Mouse (Mus musculus): ENCODE measurements around the gene Shf. TPM values are rescaled to one million over a fixed set of nuclear protein-coding genes. Genes with fewer than 3 reads are reported as not detected.
A peak's percentile ranks its signal among the peaks of the same experiment; 100 is the strongest.

Shf gene
- polyA plus RNA-seq, 1 experiment: 2.6 TPM

DNA sequence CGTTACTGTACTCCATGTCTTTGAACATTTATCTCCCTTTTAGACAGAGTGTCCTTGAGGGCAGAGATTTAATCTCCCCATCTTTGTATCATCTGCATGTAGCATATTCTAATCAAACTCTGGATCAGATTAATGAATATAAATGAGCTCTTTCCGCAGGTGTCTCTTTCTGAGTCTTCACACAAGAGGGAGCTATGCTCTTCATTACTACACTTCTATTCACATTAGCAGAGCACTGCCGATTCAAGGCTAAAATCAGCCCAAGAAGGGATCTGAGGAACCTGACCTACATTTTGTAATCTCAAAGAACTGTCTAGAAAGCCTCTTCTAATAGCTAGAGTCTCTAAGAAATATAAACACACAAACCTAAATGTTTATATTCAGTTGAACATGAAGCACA is 59.3 kb downstream of the Shf start:
- H3K4me1 ChIP-seq (ENCODE audit: control insufficient read depth, insufficient read depth, low read length): peaks cover 12% of the 10 kb centered on the region
- H3K27ac ChIP-seq (ENCODE audit: insufficient read depth, low read depth, low read length): no peak overlapping the region
- no peak overlapping the region for H3K4me3 ChIP-seq (ENCODE audit: insufficient read depth, low read length)
- TF ChIP-seq CTCF (IDR thresholded peaks at IDR 0.05; ENCODE audit: low read depth, low read length): no peak
- TF ChIP-seq POLR2A (IDR thresholded peaks at IDR 0.05; ENCODE audit: borderline replicate concordance, low read depth, low read length): no peak

GRCm38 (mm10) chr2:122306184-122306583 is 62.8 kb downstream of the Shf start:
- H3K4me3 ChIP-seq (ENCODE audit: insufficient read depth, low read length): no peak overlapping the region
- peaks cover 12% of the 10 kb centered on the region for H3K4me1 ChIP-seq (ENCODE audit: control insufficient read depth, insufficient read depth, low read length)
- no peak overlapping the region for H3K27ac ChIP-seq (ENCODE audit: insufficient read depth, low read depth, low read length)
- TF ChIP-seq POLR2A (IDR thresholded peaks at IDR 0.05; ENCODE audit: borderline replicate concordance, low read depth, low read length) (no peak), CTCF (IDR thresholded peaks at IDR 0.05; ENCODE audit: low read depth, low read length) (no peak)

GRCm38 (mm10) chr2:122305097-122305892 is 63.7 kb downstream of the Shf start:
- Histone ChIP-seq H3K4me3 (ENCODE audit: insufficient read depth, low read length) (no peak overlapping the region), H3K27ac (ENCODE audit: insufficient read depth, low read depth, low read length) (no peak overlapping the region), H3K4me1 (ENCODE audit: control insufficient read depth, insufficient read depth, low read length) (peaks cover 18% of the 10 kb centered on the region)
- TF ChIP-seq CTCF (IDR thresholded peaks at IDR 0.05; ENCODE audit: low read depth, low read length) (no peak), POLR2A (IDR thresholded peaks at IDR 0.05; ENCODE audit: borderline replicate concordance, low read depth, low read length) (no peak)

- peaks cover 18% of the 10 kb centered on the region for H3K4me1 ChIP-seq (ENCODE audit: control insufficient read depth, insufficient read depth, low read length)
- TF ChIP-seq POLR2A (IDR thresholded peaks at IDR 0.05; ENCODE audit: borderline replicate concordance, low read depth, low read length) (no peak), CTCF (IDR thresholded peaks at IDR 0.05; ENCODE audit: low read depth, low read length) (no peak)
- H3K4me3 ChIP-seq (ENCODE audit: insufficient read depth, low read length): no peak overlapping the region
- no peak overlapping the region for H3K27ac ChIP-seq (ENCODE audit: insufficient read depth, low read depth, low read length)
Measured at GRCm38 (mm10) chr2:122304544-122304943, 64.4 kb downstream of the Shf start.

DNA sequence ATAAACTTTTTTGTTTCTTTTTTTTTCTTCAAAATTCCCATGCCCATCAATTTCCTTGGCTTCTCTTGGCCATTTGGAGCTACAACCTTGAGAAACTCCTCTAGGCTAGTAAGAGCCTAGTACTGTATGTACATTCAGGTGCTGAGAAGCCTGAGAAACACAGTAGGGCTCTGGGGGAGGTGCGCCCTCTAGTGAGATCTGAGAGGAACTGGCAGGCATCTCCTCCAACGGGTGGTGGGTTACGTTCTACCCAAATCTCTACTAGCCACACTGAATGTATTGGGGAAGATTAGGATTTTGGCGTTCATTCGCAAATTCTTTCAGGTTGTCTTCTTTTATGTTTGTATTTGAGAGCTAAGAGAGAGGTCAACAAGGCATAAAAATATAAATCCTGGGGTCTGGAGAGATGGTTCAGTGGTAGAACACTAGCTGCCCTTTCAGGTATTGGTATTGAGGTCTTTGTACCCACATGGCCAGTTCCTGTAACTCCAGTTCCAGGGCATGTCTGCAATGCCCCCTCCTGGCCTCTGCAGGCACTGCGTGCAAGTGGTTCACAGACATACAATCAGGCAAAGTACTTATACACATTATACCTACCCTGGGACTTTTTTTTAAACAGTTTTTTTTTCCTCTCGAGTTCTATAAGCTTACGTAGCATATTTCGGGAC is 66.3 kb downstream of the Shf start:
- peaks cover 18% of the 10 kb centered on the region for H3K4me1 ChIP-seq (ENCODE audit: control insufficient read depth, insufficient read depth, low read length)
- no peak overlapping the region for H3K27ac ChIP-seq (ENCODE audit: insufficient read depth, low read depth, low read length)
- no peak overlapping the region for H3K4me3 ChIP-seq (ENCODE audit: insufficient read depth, low read length)
- peak; percentile 62 for TF ChIP-seq CTCF (IDR thresholded peaks at IDR 0.05; ENCODE audit: low read depth, low read length)
- no peak for TF ChIP-seq POLR2A (IDR thresholded peaks at IDR 0.05; ENCODE audit: borderline replicate concordance, low read depth, low read length)

- no peak for TF ChIP-seq CTCF (IDR thresholded peaks at IDR 0.05; ENCODE audit: low read depth, low read length)
- TF ChIP-seq POLR2A (IDR thresholded peaks at IDR 0.05; ENCODE audit: borderline replicate concordance, low read depth, low read length): no peak
- peaks cover 18% of the 10 kb centered on the region for H3K4me1 ChIP-seq (ENCODE audit: control insufficient read depth, insufficient read depth, low read length)
- H3K27ac ChIP-seq (ENCODE audit: insufficient read depth, low read depth, low read length): no peak overlapping the region
- H3K4me3 ChIP-seq (ENCODE audit: insufficient read depth, low read length): peak overlapping the region; percentile 43
Measured at GRCm38 (mm10) chr2:122301921-122302573, 66.9 kb downstream of the Shf start.

- TF ChIP-seq CTCF (IDR thresholded peaks at IDR 0.05; ENCODE audit: low read depth, low read length) (no peak), POLR2A (IDR thresholded peaks at IDR 0.05; ENCODE audit: borderline replicate concordance, low read depth, low read length) (no peak)
- H3K4me1 ChIP-seq (ENCODE audit: control insufficient read depth, insufficient read depth, low read length): peaks cover 18% of the 10 kb centered on the region
- no peak overlapping the region for H3K27ac ChIP-seq (ENCODE audit: insufficient read depth, low read depth, low read length)
- peak overlapping the region; percentile 43 for H3K4me3 ChIP-seq (ENCODE audit: insufficient read depth, low read length)
Measured at GRCm38 (mm10) chr2:122301081-122301920, 67.7 kb downstream of the Shf start.

GRCm38 (mm10) chr2:122300656-122301020 is 68.3 kb downstream of the Shf start:
- Histone ChIP-seq H3K4me3 (ENCODE audit: insufficient read depth, low read length) (peak overlapping the region; percentile 38), H3K4me1 (ENCODE audit: control insufficient read depth, insufficient read depth, low read length) (peaks cover 14% of the 10 kb centered on the region), H3K27ac (ENCODE audit: insufficient read depth, low read depth, low read length) (no peak overlapping the region)
- TF ChIP-seq CTCF (IDR thresholded peaks at IDR 0.05; ENCODE audit: low read depth, low read length) (no peak), POLR2A (IDR thresholded peaks at IDR 0.05; ENCODE audit: borderline replicate concordance, low read depth, low read length) (no peak)

DNA sequence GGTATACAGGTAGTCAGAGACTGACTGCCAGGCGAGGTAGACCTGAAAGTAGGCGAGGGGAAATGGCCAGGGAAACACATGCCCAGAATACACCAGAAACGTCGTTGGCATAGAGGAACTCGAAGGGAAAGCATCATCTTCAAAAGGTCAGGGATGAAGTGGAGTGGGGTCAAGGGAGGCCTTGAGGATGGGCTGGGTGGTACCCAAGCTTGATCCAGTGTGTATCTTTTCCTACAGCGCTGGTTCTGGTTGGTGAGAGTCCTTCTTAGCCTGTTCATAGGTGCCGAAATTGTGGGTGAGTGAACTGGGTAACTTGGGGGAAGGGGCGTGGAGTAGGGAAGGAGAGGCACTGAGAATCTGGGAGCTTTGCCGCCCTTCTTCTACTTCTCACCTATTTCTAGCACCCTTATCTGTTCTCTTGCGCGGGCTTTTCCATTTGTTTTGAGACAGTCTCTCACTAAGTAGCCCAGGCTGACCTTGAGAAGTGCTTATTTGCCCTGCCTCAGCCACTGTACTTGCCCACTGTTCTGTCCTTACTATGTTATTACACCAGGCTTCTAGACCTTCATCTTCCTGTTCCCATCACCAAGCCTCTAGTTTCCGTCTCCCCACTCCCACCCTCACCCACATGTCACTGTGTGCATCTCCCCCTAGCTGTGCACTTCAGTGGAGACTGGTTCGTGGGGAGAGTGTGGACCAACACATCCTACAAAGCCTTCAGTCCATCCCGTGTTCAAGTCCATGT is 68.9 kb downstream of the Shf start:
- Histone ChIP-seq H3K4me1 (ENCODE audit: control insufficient read depth, insufficient read depth, low read length) (peaks cover 8% of the 10 kb centered on the region), H3K4me3 (ENCODE audit: insufficient read depth, low read length) (no peak overlapping the region)
- TF ChIP-seq POLR2A (IDR thresholded peaks at IDR 0.05; ENCODE audit: borderline replicate concordance, low read depth, low read length) (no peak), CTCF (IDR thresholded peaks at IDR 0.05; ENCODE audit: low read depth, low read length) (no peak)

More for the DNA sequence above, 68.9 kb downstream of the Shf start:
- no peak overlapping the region for H3K27ac ChIP-seq (ENCODE audit: insufficient read depth, low read depth, low read length)

Other genes with a start within 250 kb of the Shf start
- 8,073 and 8,193 TPM in 2 replicates for gene B2m, start 221.5 kb downstream of the Shf start, polyA plus RNA-seq (2012; ENCODE audit: insufficient read depth, insufficient read length, missing spikeins)
- gene Trim69, start 208.5 kb downstream of the Shf start, polyA plus RNA-seq (2012; ENCODE audit: insufficient read depth, insufficient read length, missing spikeins): not detected in 2 replicates
- gene Patl2, start 183.0 kb downstream of the Shf start, polyA plus RNA-seq (2012; ENCODE audit: insufficient read depth, insufficient read length, missing spikeins): 0.23 and 0.33 TPM in 2 replicates
- gene Terb2, start 182.9 kb downstream of the Shf start, polyA plus RNA-seq (2012; ENCODE audit: insufficient read depth, insufficient read length, missing spikeins): not detected in 2 replicates
- gene Sord, start 134.4 kb downstream of the Shf start, polyA plus RNA-seq (2012; ENCODE audit: insufficient read depth, insufficient read length, missing spikeins): 70.4 and 74.9 TPM in 2 replicates
- gene Duox2, start 70.7 kb downstream of the Shf start, polyA plus RNA-seq (2012; ENCODE audit: insufficient read depth, insufficient read length, missing spikeins): not detected in 2 replicates
- not detected in 2 replicates for gene Duoxa2, start 70.3 kb downstream of the Shf start, polyA plus RNA-seq (2012; ENCODE audit: insufficient read depth, insufficient read length, missing spikeins)
- gene Duoxa1, start 55.4 kb downstream of the Shf start, polyA plus RNA-seq (2012; ENCODE audit: insufficient read depth, insufficient read length, missing spikeins): not detected in 2 replicates
- not detected in 2 replicates for gene Duox1, start 53.5 kb downstream of the Shf start, polyA plus RNA-seq (2012; ENCODE audit: insufficient read depth, insufficient read length, missing spikeins)
- gene Slc28a2, start 57.3 kb upstream of the Shf start, polyA plus RNA-seq (2012; ENCODE audit: insufficient read depth, insufficient read length, missing spikeins): 22.4 and 29.6 TPM in 2 replicates
- 1.2 TPM in 1 of 2 replicates, not detected in the other for gene Gm14085, start 115.8 kb upstream of the Shf start, polyA plus RNA-seq (2012; ENCODE audit: insufficient read depth, insufficient read length, missing spikeins)
- gene Gatm, start 242.1 kb upstream of the Shf start, polyA plus RNA-seq (2012; ENCODE audit: insufficient read depth, insufficient read length, missing spikeins): 59.3 and 60.9 TPM in 2 replicates

Data from bone marrow macrophage, adult 2 months (primary cell).